7 mouse cellular contexts compared by ENCODE assay signal in genomic region chr8:95886647-95887577, GRCm38 (mm10). TPM values are rescaled to one million over a fixed set of nuclear protein-coding genes. Genes with fewer than 3 reads are reported as not detected.
A peak's percentile ranks its signal among the peaks of the same experiment; 100 is the strongest.
DNase-seq lines count a peak whose midpoint lies in the region; ATAC-seq lines count a peak whose summit lies in the region.

No protein-coding gene starts in this region.

- H3K4me2 ChIP-seq in hindbrain, embryonic 11.5 days (replicated peaks; ENCODE audit: low read depth, low read length) = peak overlapping the region; percentile 64

- H3K27ac ChIP-seq in hindbrain, embryonic 11.5 days (ENCODE audit: low read depth, low read length) = no peak overlapping the region

- 72% methylated on average over 17 of the region's 17 CpGs for WGBS in hindbrain, embryonic 11.5 days

- ATAC-seq in frontal cortex, adult (ENCODE audit: low TSS enrichment) = peak; percentile 41
- ATAC-seq in hindbrain, embryonic 11.5 days (ENCODE audit: low FRiP score) = no peak

- no peaks in the 10 kb centered on the region for H3K36me3 ChIP-seq in hindbrain, embryonic 11.5 days (ENCODE audit: control insufficient read depth, insufficient read depth, low read length)

- no peaks in the 10 kb centered on the region for H3K27me3 ChIP-seq in hindbrain, embryonic 11.5 days (ENCODE audit: control insufficient read depth, insufficient read depth, low read length)

- DNase-seq in NIH3T3 (ENCODE audit: low read depth) = peak; percentile 85
- peak; percentile 9 for DNase-seq in c-Kit-positive CD71-positive TER-119-negative erythroid progenitor cells, embryonic 14.5 days (ENCODE audit: low read depth)
- no peak for DNase-seq in hindbrain, embryonic 11.5 days (ENCODE audit: low spot score)
- peak; percentile 19 to 27 for DNase-seq in layer of hippocampus, postnatal 25 days (ENCODE audit: extremely low spot score in 1 of 2, low spot score in 1 of 2)
- peak; percentile 52 for DNase-seq in lung, postnatal 36 days
- peak; percentile 14 to 20 for DNase-seq in right cerebral cortex, postnatal 36 days (ENCODE audit: low spot score in 2 of 2)

- H3K4me1 ChIP-seq in hindbrain, embryonic 11.5 days (replicated peaks; ENCODE audit: control insufficient read depth, insufficient read depth, low read length) = peaks cover 4% of the 10 kb centered on the region; the same call in 1 of the 2 replicates

- peak overlapping the region; percentile 84 for H3K9ac ChIP-seq in hindbrain, embryonic 11.5 days (ENCODE audit: low read depth, low read length)

- no peaks in the 10 kb centered on the region for H3K9me3 ChIP-seq in hindbrain, embryonic 11.5 days (ENCODE audit: control insufficient read depth, low read length)

- H3K4me3 ChIP-seq in hindbrain, embryonic 11.5 days (ENCODE audit: low read depth, low read length) = peak overlapping the region; percentile 91

RNA-seq across cellular contexts. Expression of gene Got2, which starts 1.4 kb away (rescaled TPM):
- polyA plus RNA-seq in hindbrain, embryonic 11.5 days (2014; fragmentation: Nextera tagmentation; extraction: Ambion mirVana) = 82.5 and 84.8 TPM in 2 replicates
- 100 to 1,000 TPM; 228 to 234 TPM for total RNA-seq in layer of hippocampus, postnatal 25 days (2021)

RNA-seq across cellular contexts. Expression of gene Slc38a7, which starts 33.6 kb away (rescaled TPM):
- 14.3 and 16.8 TPM in 2 replicates for polyA plus RNA-seq in hindbrain, embryonic 11.5 days (2014; fragmentation: Nextera tagmentation; extraction: Ambion mirVana)
- 10 to 100 TPM; 29.1 to 31.1 TPM for total RNA-seq in layer of hippocampus, postnatal 25 days (2021)
